Mouse (Mus musculus) lung, adult 2 months (tissue): Measurements from ENCODE around the gene Galr3. TPM values are rescaled to one million over a fixed set of nuclear protein-coding genes. Genes with fewer than 3 reads are reported as not detected.

ENCODE experiments used
- DNase-seq: peaks from one replicate; pipeline ENCODE4 v3.0.0; 2022
- H3K4me1 ChIP-seq: fragments of 200-500 bp; 2 replicates; pipeline ENCODE4 v1.6.1; 2011; ENCODE audit warnings: low read length; ENCODE audit not compliant: control insufficient read depth, insufficient read depth
- H3K4me3 ChIP-seq: fragments of 200-500 bp; replicated peaks from 2 replicates; pipeline ENCODE3; 2011; ENCODE audit warnings: low read depth, mild to moderate bottlenecking, control low read depth, low read length; ENCODE audit errors: extremely low read depth
- CTCF ChIP-seq: fragments of 200-500 bp; IDR thresholded peaks from 2 replicates; pipeline ENCODE4 v1.5.1; 2011; ENCODE audit warnings: mild to moderate bottlenecking, low read length, control low read depth; ENCODE audit not compliant: insufficient read depth
- POLR2A ChIP-seq: fragments of 200-500 bp; IDR thresholded peaks from 2 replicates; pipeline ENCODE4 v1.6.1; 2011; ENCODE audit warnings: low read depth, mild to moderate bottlenecking, control low read depth, low read length, borderline replicate concordance; ENCODE audit errors: extremely low read depth
- WGBS: fragments of 180-500 bp; shearing (Covaris S2); methylation state at CpG from one replicate; pipeline ENCODE4 v1.1.7; 2018; 5-methylcytosine and 5-hydroxymethylcytosine counted together
- polyA plus RNA-seq: library from polyadenylated mRNA; depleted of rRNA; stranded (reverse); fragments of >200 nt; gene quantifications from 2 replicates; pipeline ENCODE4 v1.2.3, GENCODE M21; 2012; rRNA removed

The Galr3 gene
- polyA plus RNA-seq, result 1.3 and 1.8 TPM in 2 replicates

GRCm38 (mm10) chr15:79041585-79041984, at the start of gene Galr3:
TSS of gene Galr3 (plus strand) at chr15:79041885.
- no peak for DNase-seq
- no peak for TF ChIP-seq POLR2A
- TF ChIP-seq CTCF, result no peak
- WGBS, result 65% methylated on average over 6 of the region's 6 CpGs
- Histone ChIP-seq H3K4me3 (peak within 1 kb of the TSS; percentile 25), H3K4me1 (no peaks in the 10 kb centered on the region)

- no peak for DNase-seq
- Histone ChIP-seq H3K4me1 (no peaks in the 10 kb centered on the region; the same call in 1 of the 2 replicates), H3K4me3 (no peak overlapping the region)
- TF ChIP-seq CTCF (no peak), POLR2A (no peak)
- 88% methylated on average over 7 of the region's 7 CpGs for WGBS
Measured at GRCm38 (mm10) chr15:78992235-78992634, 49.5 kb upstream of the Galr3 start.

DNA sequence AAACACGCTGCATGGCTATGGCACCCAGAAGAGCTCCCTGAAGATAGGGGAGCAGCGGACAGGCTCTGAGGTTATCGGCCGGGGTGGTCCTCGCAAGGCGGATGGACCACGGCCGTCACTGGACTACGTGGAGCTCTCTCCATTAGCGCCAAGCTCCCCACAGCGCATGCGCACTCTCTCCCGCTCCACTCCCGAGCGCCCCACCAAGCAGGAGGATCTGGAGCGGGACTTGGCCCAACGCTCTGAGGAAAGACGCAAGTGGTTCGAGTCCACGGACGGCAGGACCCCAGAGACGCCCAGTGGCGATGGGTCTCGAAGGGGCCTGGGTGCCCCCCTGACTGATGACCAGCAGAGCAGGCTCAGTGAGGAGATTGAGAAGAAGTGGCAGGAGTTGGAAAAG, 48.8 kb upstream of the Galr3 start:
- TF ChIP-seq POLR2A (no peak), CTCF (no peak)
- Histone ChIP-seq H3K4me1 (no peaks in the 10 kb centered on the region; the same call in 1 of the 2 replicates), H3K4me3 (no peak overlapping the region)
- WGBS, result 95% methylated on average over 24 of the region's 24 CpGs
- no peak for DNase-seq

- H3K4me3 ChIP-seq, result no peak overlapping the region
- no peaks in the 10 kb centered on the region for H3K4me1 ChIP-seq
- no peak for DNase-seq
- WGBS, result 94% methylated on average over 4 of the region's 4 CpGs
- TF ChIP-seq POLR2A (no peak), CTCF (no peak)
Measured at GRCm38 (mm10) chr15:78995916-78996315, 45.8 kb upstream of the Galr3 start.

DNA sequence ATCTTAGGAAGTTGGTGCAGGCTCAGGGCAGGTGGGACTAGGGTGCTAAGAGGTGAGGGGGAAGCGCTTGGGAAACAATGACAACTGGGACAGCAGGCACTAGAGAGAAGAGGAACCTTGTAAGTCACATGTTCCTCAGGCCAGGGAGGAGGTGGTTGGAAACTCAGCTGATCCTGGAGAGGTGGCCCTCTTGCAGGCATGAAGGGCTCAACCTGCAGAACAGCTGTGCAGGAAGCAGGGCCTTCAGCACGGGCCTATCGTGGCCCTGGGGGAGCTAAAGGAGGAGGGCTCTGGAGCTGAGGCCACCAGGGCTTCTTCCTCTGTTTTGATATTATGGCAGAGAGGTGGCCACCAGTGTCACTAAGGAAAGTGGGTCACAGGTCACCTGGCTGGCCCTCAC, 45.0 kb upstream of the Galr3 start:
- no peaks in the 10 kb centered on the region for H3K4me1 ChIP-seq
- TF ChIP-seq POLR2A (no peak), CTCF (no peak)
- no peak for DNase-seq
- no peak overlapping the region for H3K4me3 ChIP-seq
- 62% methylated on average over 3 of the region's 3 CpGs for WGBS

GRCm38 (mm10) chr15:78998348-78998747, 43.3 kb upstream of the Galr3 start:
- Histone ChIP-seq H3K4me1 (no peaks in the 10 kb centered on the region), H3K4me3 (no peak overlapping the region)
- 68% methylated on average over 8 of the region's 8 CpGs for WGBS
- TF ChIP-seq POLR2A, result no peak
- DNase-seq, result no peak

- TF ChIP-seq CTCF (no peak), POLR2A (no peak)
- no peak overlapping the region for H3K4me3 ChIP-seq
- no peaks in the 10 kb centered on the region for H3K4me1 ChIP-seq
- WGBS, result 82% methylated on average over 11 of the region's 11 CpGs
- no peak for DNase-seq
Measured at GRCm38 (mm10) chr15:78999586-78999985, 42.1 kb upstream of the Galr3 start.

DNA sequence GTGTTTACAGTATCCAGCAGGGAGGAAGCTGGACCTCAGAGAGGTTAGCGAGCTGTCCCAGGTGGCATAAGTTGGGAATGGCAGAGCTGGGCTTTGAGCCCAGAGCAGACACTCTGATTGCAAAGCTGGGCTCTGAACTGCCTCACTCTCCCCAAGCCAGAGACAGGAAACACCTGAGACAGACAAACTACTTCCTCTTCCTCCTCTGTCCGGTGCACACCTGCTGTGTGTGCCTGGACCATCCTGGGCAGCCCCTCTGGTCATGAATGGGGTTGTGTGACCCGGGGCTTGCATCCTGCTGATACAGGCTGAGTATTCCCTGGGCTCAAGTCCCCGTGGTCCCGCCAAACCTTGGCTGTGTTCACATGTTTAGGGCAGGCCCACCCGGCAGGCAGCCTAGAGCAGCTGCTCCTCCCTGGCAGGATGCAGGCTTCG, 41.3 kb upstream of the Galr3 start:
- Histone ChIP-seq H3K4me1 (no peaks in the 10 kb centered on the region), H3K4me3 (no peak overlapping the region)
- 55% methylated on average over 7 of the region's 7 CpGs for WGBS
- TF ChIP-seq CTCF, result no peak
- TF ChIP-seq POLR2A, result no peak
- no peak for DNase-seq

GRCm38 (mm10) chr15:79001559-79001958, 40.1 kb upstream of the Galr3 start:
- TF ChIP-seq CTCF (no peak), POLR2A (no peak)
- WGBS, result 92% methylated on average over 5 of the region's 5 CpGs
- Histone ChIP-seq H3K4me3 (no peak overlapping the region), H3K4me1 (no peaks in the 10 kb centered on the region)
- no peak for DNase-seq

- TF ChIP-seq POLR2A, result no peak
- no peak overlapping the region for H3K4me3 ChIP-seq
- peak; percentile 39 for DNase-seq
- 60% methylated on average over 19 of the region's 19 CpGs for WGBS
- H3K4me1 ChIP-seq, result no peaks in the 10 kb centered on the region
Measured at GRCm38 (mm10) chr15:79002036-79002435, 39.6 kb upstream of the Galr3 start.
